Mouse (Mus musculus): ENCODE results near the gene Ampd2. TPM values are rescaled to one million over a fixed set of nuclear protein-coding genes. Genes with fewer than 3 reads are reported as not detected.
A peak's percentile ranks its signal among the peaks of the same experiment; 100 is the strongest.

Ampd2 gene
- polyA plus RNA-seq (2016; fragmentation: Nextera tagmentation; extraction: Ambion mirVana) = 60.0 and 63.8 TPM in 2 replicates

DNA sequence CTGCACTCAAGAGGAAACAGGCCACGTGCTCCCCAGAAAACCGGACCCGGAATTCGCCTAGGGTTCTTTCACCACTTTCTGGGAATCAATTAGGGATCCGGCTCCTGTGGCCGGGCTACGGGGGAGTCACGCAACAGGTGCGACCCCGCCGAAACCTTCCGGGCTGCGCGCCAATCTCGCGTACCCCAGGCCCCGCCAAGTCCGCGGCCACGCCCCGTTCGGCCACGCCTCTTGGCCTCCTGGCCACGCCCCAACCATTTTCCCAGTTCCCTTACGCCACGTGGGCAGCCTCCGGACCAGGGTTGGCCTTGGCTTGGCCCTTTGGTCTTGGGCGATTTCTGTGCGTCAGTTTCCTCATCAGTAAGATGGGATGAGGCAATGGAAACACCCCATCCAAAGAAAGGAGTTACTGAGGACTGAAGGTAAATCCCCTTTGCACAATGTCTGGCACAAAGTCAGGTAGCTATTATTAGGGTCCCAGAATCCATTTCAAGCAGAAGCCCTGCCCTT, at the start of gene Ampd2:
Gene Ampd2, minus strand, starts transcription at position 182 of the 510 bp plus-strand sequence.
- DNase-seq (ENCODE audit: low spot score) = peak; percentile 89
- WGBS = under 1% methylated on average over 29 of the region's 29 CpGs
- Histone ChIP-seq H3K4me1 (peaks cover 71% of the 10 kb centered on the region), H3K27ac (replicated peaks) (peak within 1 kb of the TSS; percentile 94), H3K27me3 (ENCODE audit: low read depth, poor library complexity, severe bottlenecking) (peaks cover 22% of the 10 kb centered on the region), H3K9me3 (replicated peaks) (no peaks in the 10 kb centered on the region), H3K36me3 (no peaks in the 10 kb centered on the region), H3K4me3 (peak within 1 kb of the TSS; percentile 91)

DNA sequence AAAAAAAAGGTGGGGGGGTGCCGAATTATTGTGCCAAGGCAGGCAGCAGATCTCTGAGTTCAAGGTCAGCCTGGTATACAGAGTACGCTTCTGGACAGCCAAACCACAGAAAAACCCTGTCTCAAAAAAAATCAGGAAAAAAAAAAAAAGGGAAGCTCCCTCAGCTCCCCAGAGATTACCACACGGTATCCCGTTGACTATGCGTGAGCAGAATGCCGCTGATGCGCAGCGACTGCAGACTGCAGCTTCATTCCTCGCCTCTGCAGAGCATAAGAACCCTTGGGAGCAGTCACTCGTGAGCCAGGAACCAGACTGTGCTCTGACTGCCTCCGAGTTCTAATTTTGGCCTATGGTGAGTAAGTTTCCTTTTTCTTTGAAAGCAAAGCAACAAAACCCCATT, 48.2 kb upstream of the Ampd2 start:
- Histone ChIP-seq H3K27ac (replicated peaks) (no peak overlapping the region), H3K4me1 (no peaks in the 10 kb centered on the region), H3K9me3 (replicated peaks) (no peaks in the 10 kb centered on the region), H3K4me3 (no peak overlapping the region), H3K36me3 (peaks cover 18% of the 10 kb centered on the region), H3K27me3 (ENCODE audit: low read depth, poor library complexity, severe bottlenecking) (no peaks in the 10 kb centered on the region)
- no peak for DNase-seq (ENCODE audit: low spot score)
- 82% methylated on average over 11 of the region's 11 CpGs for WGBS

DNA sequence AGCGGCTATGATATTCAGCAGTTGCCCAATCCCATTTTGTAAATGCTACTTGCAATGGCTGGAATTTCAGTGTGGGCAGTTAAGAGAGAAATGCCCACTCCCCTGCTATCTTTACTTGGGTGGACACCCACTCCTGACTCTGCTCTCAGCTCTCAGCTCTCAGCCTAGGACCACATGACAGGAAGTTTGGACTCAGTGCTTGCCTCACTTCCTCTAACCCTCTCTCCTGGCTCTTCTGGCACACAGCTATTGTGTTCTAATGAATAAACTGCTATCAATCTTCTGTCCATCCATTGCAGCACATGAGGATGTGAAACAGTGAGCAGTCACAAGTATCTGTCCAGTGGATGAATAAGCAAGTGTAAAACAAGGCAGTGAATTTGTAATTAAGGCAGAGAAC, 46.0 kb upstream of the Ampd2 start:
- no peak for DNase-seq (ENCODE audit: low spot score)
- Histone ChIP-seq H3K36me3 (peaks cover 9% of the 10 kb centered on the region), H3K27me3 (ENCODE audit: low read depth, poor library complexity, severe bottlenecking) (no peaks in the 10 kb centered on the region), H3K9me3 (replicated peaks) (no peaks in the 10 kb centered on the region), H3K27ac (replicated peaks) (no peak overlapping the region), H3K4me3 (no peak overlapping the region), H3K4me1 (0 out of 2 replicates have a peak, but pooled peaks cover 2% of the 10 kb centered on the region)
- 87% methylated on average over 1 of the region's 1 CpGs for WGBS

DNA sequence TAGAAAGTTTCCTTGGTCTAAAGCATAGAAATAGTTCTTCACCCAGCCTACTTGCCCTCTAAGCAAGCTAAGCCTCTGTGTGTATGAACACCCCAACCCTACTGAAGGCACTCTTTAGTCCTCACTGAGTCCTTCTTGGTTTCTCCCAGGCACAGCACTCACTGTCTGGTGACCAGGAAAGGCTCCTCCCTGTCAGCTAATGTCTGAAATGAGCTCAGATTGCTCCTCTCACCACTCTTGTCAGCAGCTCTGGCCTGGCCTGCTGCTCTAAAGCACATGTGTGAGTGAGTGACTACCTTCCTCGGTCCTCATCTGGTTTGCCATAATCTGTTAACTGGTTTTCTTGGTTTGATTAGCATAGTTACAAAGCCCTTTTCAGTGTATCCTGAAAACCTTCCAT, 45.4 kb upstream of the Ampd2 start:
- Histone ChIP-seq H3K9me3 (replicated peaks) (no peaks in the 10 kb centered on the region), H3K4me1 (0 out of 2 replicates have a peak, but pooled peaks cover 2% of the 10 kb centered on the region), H3K4me3 (no peak overlapping the region), H3K27ac (replicated peaks) (no peak overlapping the region), H3K27me3 (ENCODE audit: low read depth, poor library complexity, severe bottlenecking) (no peaks in the 10 kb centered on the region), H3K36me3 (peaks cover 3% of the 10 kb centered on the region)
- WGBS = 92% methylated on average over 1 of the region's 1 CpGs
- DNase-seq (ENCODE audit: low spot score) = no peak

DNA sequence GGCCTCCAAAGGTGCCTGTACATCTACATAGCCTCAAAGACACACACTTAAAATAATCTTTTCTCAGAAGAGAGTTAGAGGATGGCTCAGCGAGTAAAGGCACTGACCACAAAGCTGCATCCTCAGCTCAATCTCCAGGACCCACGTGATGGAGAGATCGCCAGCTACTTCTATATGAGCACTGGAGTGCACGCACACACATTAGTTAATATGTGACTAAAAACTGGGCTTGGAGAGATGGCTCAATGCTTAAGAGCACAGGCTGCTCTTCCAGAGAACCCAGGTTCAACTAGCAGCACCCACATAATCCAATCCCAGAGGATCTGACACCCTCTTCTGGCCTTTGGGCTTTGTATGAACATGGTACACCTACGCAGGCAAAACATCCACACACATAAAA, 44.8 kb upstream of the Ampd2 start:
- H3K4me1 ChIP-seq = 0 out of 2 replicates have a peak, but pooled peaks cover 2% of the 10 kb centered on the region
- no peak overlapping the region for H3K27ac ChIP-seq (replicated peaks)
- DNase-seq (ENCODE audit: low spot score) = no peak
- no peaks in the 10 kb centered on the region for H3K36me3 ChIP-seq
- H3K27me3 ChIP-seq (ENCODE audit: low read depth, poor library complexity, severe bottlenecking) = no peaks in the 10 kb centered on the region
- H3K9me3 ChIP-seq (replicated peaks) = no peaks in the 10 kb centered on the region
- no peak overlapping the region for H3K4me3 ChIP-seq
- WGBS = 91% methylated on average over 5 of the region's 5 CpGs

DNA sequence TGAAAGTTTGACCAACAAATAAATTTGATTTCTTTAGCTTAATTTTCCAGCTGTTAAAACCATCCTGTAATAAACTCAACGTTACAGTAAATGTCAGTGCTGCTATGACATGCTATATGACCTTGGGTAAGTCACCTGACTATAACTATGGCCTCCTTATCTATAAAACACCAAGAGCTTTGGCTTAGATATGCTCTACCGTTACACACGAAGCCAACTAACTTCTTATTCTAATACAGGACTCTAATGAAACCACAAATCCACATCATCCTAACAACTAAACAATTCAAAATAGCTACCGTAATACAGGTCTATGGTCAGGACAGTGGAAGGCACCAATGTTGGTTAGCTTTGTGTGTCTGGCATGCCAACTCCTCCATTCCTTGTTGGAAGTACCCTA, 43.4 kb upstream of the Ampd2 start:
- Histone ChIP-seq H3K4me1 (0 out of 2 replicates have a peak, but pooled peaks cover 2% of the 10 kb centered on the region), H3K4me3 (no peak overlapping the region), H3K27me3 (ENCODE audit: low read depth, poor library complexity, severe bottlenecking) (no peaks in the 10 kb centered on the region), H3K9me3 (replicated peaks) (no peaks in the 10 kb centered on the region), H3K27ac (replicated peaks) (no peak overlapping the region), H3K36me3 (no peaks in the 10 kb centered on the region)
- WGBS = 92% methylated on average over 4 of the region's 4 CpGs
- DNase-seq (ENCODE audit: low spot score) = no peak

GRCm38 (mm10) chr3:108129367-108129766, 42.9 kb upstream of the Ampd2 start:
- Histone ChIP-seq H3K27ac (replicated peaks) (no peak overlapping the region), H3K4me1 (0 out of 2 replicates have a peak, but pooled peaks cover 2% of the 10 kb centered on the region), H3K36me3 (0 out of 2 replicates have a peak, but pooled peaks cover 3% of the 10 kb centered on the region), H3K9me3 (replicated peaks) (no peaks in the 10 kb centered on the region), H3K27me3 (ENCODE audit: low read depth, poor library complexity, severe bottlenecking) (no peaks in the 10 kb centered on the region), H3K4me3 (no peak overlapping the region)
- 93% methylated on average over 4 of the region's 4 CpGs for WGBS
- no peak for DNase-seq (ENCODE audit: low spot score)

DNA sequence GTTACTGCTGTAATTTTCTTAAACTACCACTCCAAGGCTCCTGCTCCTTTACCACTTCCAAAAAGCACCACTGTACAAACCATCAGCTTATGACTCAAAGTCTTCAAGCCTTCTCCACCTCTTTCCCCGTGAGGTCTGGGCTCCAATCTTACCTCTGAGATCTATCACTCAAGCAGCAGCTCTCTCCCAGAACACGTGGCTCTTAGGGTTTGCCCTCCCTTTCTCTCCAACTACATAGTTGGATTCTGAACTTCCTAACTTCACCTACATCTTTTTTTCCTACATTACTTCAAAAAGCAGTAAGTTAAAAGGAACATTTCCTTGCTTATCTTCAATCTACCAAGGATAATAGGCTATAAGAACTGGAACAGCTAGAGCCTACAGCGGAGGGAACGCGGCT, 42.1 kb upstream of the Ampd2 start:
- 0 out of 2 replicates have a peak, but pooled peaks cover 2% of the 10 kb centered on the region for H3K4me1 ChIP-seq
- no peak overlapping the region for H3K27ac ChIP-seq (replicated peaks)
- WGBS = 89% methylated on average over 5 of the region's 5 CpGs
- no peaks in the 10 kb centered on the region for H3K9me3 ChIP-seq (replicated peaks)
- DNase-seq (ENCODE audit: low spot score) = no peak
- H3K4me3 ChIP-seq = no peak overlapping the region
- no peaks in the 10 kb centered on the region for H3K27me3 ChIP-seq (ENCODE audit: low read depth, poor library complexity, severe bottlenecking)
- peaks cover 4% of the 10 kb centered on the region; the same call in 1 of the 2 replicates for H3K36me3 ChIP-seq

GRCm38 (mm10) chr3:108126327-108126726, 39.9 kb upstream of the Ampd2 start:
- Histone ChIP-seq H3K27me3 (ENCODE audit: low read depth, poor library complexity, severe bottlenecking) (no peaks in the 10 kb centered on the region), H3K4me1 (0 out of 2 replicates have a peak, but pooled peaks cover 2% of the 10 kb centered on the region), H3K9me3 (replicated peaks) (no peaks in the 10 kb centered on the region), H3K4me3 (no peak overlapping the region), H3K27ac (replicated peaks) (no peak overlapping the region), H3K36me3 (peaks cover 24% of the 10 kb centered on the region)
- no peak for DNase-seq (ENCODE audit: low spot score)
- 92% methylated on average over 3 of the region's 3 CpGs for WGBS

DNA sequence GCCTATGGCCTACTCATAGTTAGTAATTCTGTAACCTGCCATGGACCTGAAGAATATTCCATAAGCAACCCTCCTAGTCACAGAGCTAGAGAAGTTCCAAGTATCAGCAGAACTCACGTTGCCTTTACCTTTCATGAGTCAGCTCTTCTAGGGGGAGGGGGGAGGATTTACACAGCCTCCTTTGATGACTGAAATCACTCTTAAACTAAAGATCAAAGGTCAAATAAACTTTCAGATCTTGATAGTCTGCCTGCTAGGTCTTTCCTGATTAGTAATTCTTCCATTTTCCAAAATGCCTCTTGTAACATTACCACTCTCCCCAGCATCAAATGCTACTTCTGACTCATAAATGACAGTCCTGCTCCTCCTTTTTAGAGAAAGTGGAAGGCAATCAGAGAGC, 37.7 kb upstream of the Ampd2 start:
- Histone ChIP-seq H3K27me3 (ENCODE audit: low read depth, poor library complexity, severe bottlenecking) (no peaks in the 10 kb centered on the region), H3K4me1 (no peaks in the 10 kb centered on the region), H3K36me3 (peaks cover 44% of the 10 kb centered on the region), H3K4me3 (no peak overlapping the region), H3K27ac (replicated peaks) (no peak overlapping the region), H3K9me3 (replicated peaks) (no peaks in the 10 kb centered on the region)
- 66% methylated on average over 1 of the region's 1 CpGs for WGBS
- no peak for DNase-seq (ENCODE audit: low spot score)

- no peaks in the 10 kb centered on the region for H3K4me1 ChIP-seq
- no peak overlapping the region for H3K27ac ChIP-seq (replicated peaks)
- no peaks in the 10 kb centered on the region for H3K27me3 ChIP-seq (ENCODE audit: low read depth, poor library complexity, severe bottlenecking)
- H3K36me3 ChIP-seq = peaks cover 53% of the 10 kb centered on the region
- 96% methylated on average over 5 of the region's 5 CpGs for WGBS
- no peaks in the 10 kb centered on the region for H3K9me3 ChIP-seq (replicated peaks)
- no peak overlapping the region for H3K4me3 ChIP-seq
- DNase-seq (ENCODE audit: low spot score) = no peak
Measured at GRCm38 (mm10) chr3:108123242-108123641, 36.8 kb upstream of the Ampd2 start.

GRCm38 (mm10) chr3:108121101-108121500, 34.6 kb upstream of the Ampd2 start:
- no peak overlapping the region for H3K27ac ChIP-seq (replicated peaks)
- no peaks in the 10 kb centered on the region for H3K4me1 ChIP-seq
- no peak for DNase-seq (ENCODE audit: low spot score)
- no peaks in the 10 kb centered on the region for H3K9me3 ChIP-seq (replicated peaks)
- no peak overlapping the region for H3K4me3 ChIP-seq
- WGBS = 90% methylated on average over 3 of the region's 3 CpGs
- H3K27me3 ChIP-seq (ENCODE audit: low read depth, poor library complexity, severe bottlenecking) = no peaks in the 10 kb centered on the region
- H3K36me3 ChIP-seq = peaks cover 75% of the 10 kb centered on the region

DNA sequence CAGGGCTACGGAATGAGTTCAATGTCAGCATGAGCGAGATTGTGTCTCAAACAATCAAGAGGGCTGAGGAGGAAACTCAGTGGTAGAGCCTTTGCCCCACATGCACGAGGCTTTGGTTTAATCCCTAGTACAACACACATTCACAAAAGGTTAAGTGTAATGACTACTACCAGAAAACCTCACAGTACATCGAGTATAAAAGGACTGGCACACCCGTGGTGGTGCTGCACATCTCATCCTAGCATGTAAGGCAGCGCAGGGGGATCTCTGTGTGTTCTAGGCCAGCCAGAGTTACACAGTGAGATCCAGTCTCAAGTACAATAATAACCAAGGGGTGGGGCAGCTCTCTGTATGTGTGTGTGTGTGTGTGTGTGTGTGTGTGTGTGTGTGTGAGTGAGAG, 31.0 kb upstream of the Ampd2 start:
- H3K4me3 ChIP-seq = no peak overlapping the region
- H3K36me3 ChIP-seq = peaks cover 95% of the 10 kb centered on the region
- no peaks in the 10 kb centered on the region for H3K27me3 ChIP-seq (ENCODE audit: low read depth, poor library complexity, severe bottlenecking)
- WGBS = 91% methylated on average over 6 of the region's 6 CpGs
- DNase-seq (ENCODE audit: low spot score) = no peak
- no peak overlapping the region for H3K27ac ChIP-seq (replicated peaks)
- no peaks in the 10 kb centered on the region for H3K9me3 ChIP-seq (replicated peaks)
- H3K4me1 ChIP-seq = no peaks in the 10 kb centered on the region

Data from midbrain, embryonic 10.5 days (tissue).